Mouse (Mus musculus) intestine, embryonic 14.5 days (tissue): ENCODE data around the gene Paqr8. TPM values are rescaled to one million over a fixed set of nuclear protein-coding genes. Genes with fewer than 3 reads are reported as not detected.

Experiments used
- ATAC-seq: fragments of 200-750 bp; cut with Nextera tagmentation; replicated peaks from 2 replicates; pipeline ENCODE4 v1.8.0; 2017; ENCODE audit warnings: low read depth, moderate number of reproducible peaks, moderate TSS enrichment, moderate library complexity; ENCODE audit not compliant: low FRiP score, low TSS enrichment
- DNase-seq: peaks from one replicate; pipeline ENCODE4 v3.0.0-alpha.2; 2018; ENCODE audit warnings: low spot score
- H3K27ac ChIP-seq: fragments of 300-500 bp; sonication (generic); 2 replicates; pipeline ENCODE4 v1.5.1; 2014; ENCODE audit warnings: low read depth, mild to moderate bottlenecking, control low read depth
- H3K27me3 ChIP-seq: fragments of 300-500 bp; sonication (generic); replicated peaks from 2 replicates; pipeline ENCODE4 v1.6.1; 2014; ENCODE audit warnings: low read length, control low read depth; ENCODE audit not compliant: control insufficient read depth, insufficient read depth
- H3K36me3 ChIP-seq: fragments of 300-500 bp; sonication (generic); 2 replicates; pipeline ENCODE4 v1.6.1; 2014; ENCODE audit warnings: low read length, control low read depth; ENCODE audit not compliant: control insufficient read depth, insufficient read depth
- H3K4me1 ChIP-seq: fragments of 300-500 bp; sonication (generic); replicated peaks from 2 replicates; pipeline ENCODE4 v1.6.1; 2014; ENCODE audit warnings: low read length, control low read depth, mixed read lengths; ENCODE audit not compliant: control insufficient read depth, insufficient read depth
- H3K4me2 ChIP-seq: fragments of 300-500 bp; sonication (generic); 2 replicates; pipeline ENCODE4 v1.6.1; 2014; ENCODE audit warnings: low read length
- H3K4me3 ChIP-seq: fragments of 300-500 bp; sonication (generic); 2 replicates; pipeline ENCODE4 v1.5.1; 2014; ENCODE audit warnings: low read depth, low read length, control low read depth, mixed read lengths
- H3K9ac ChIP-seq: fragments of 300-500 bp; sonication (generic); 2 replicates; pipeline ENCODE4 v1.6.1; 2014; ENCODE audit warnings: mild to moderate bottlenecking, low read length
- H3K9me3 ChIP-seq: fragments of 300-500 bp; sonication (generic); 2 replicates; pipeline ENCODE4 v1.6.1; 2016; ENCODE audit warnings: low read length, control low read depth; ENCODE audit not compliant: control insufficient read depth
- WGBS: fragments of 180-500 bp; shearing (Covaris S2); extraction: QIAGEN DNeasy Blood & Tissue Kit; methylation state at CpG from one replicate; pipeline ENCODE4 v1.1.7; 2014; 5-methylcytosine and 5-hydroxymethylcytosine counted together
- polyA plus RNA-seq: library from polyadenylated mRNA; unstranded; fragments of >200 nt; fragmentation: Nextera tagmentation; extraction: Ambion mirVana; gene quantifications from 2 replicates; pipeline ENCODE4 v1.2.1, GENCODE M21; 2014

Gene Paqr8
- polyA plus RNA-seq, 1 experiment from 2014 or later, result 10.1 TPM

- no peak for DNase-seq
- Histone ChIP-seq H3K27me3 (no peaks in the 10 kb centered on the region), H3K9me3 (no peaks in the 10 kb centered on the region), H3K4me1 (peaks cover 5% of the 10 kb centered on the region; the same call in 1 of the 2 replicates), H3K36me3 (no peaks in the 10 kb centered on the region), H3K9ac (no peak overlapping the region), H3K4me3 (no peak overlapping the region), H3K4me2 (no peak overlapping the region), H3K27ac (no peak overlapping the region)
- ATAC-seq, result no peak
- 74% methylated on average over 4 of the region's 4 CpGs for WGBS
Observed at GRCm38 (mm10) chr1:20900336-20900735, 9.9 kb downstream of the Paqr8 start.

DNA sequence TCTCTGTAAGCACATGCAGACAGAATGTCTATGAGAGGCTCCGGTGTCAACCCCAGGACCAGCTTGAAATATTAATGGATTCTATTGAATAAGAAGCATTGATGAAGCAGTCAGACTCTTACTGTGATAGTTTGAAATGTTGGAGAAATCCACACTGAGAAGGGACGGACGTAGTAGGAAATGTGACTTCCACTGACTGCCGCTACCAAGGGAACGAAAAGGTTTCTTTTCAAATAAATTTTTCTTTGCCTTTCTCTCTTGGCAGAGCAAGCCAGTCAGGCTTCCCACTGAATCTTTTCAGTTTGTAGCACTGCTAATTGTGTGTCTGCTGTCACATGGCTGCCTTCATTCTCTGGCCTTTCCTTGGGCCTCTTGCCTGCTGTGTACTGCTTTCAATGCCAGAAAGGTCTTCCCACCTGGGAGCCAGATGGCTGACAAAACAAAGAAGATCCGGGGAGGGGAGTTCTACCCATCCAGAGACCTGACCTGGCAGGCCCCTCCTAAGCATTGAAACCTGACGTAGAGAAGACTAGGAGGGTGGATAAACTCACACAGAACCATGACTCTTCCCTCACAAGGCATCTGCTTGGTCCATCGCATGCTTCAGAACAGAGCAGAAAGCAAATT is 15.2 kb downstream of the Paqr8 start:
- no peak for ATAC-seq
- DNase-seq, result no peak
- H3K36me3 ChIP-seq, result no peaks in the 10 kb centered on the region
- 86% methylated on average over 8 of the region's 8 CpGs for WGBS
- no peak overlapping the region for H3K4me2 ChIP-seq
- H3K27me3 ChIP-seq, result no peaks in the 10 kb centered on the region
- H3K9me3 ChIP-seq, result no peaks in the 10 kb centered on the region
- H3K4me1 ChIP-seq, result no peaks in the 10 kb centered on the region
- no peak overlapping the region for H3K9ac ChIP-seq
- H3K27ac ChIP-seq, result no peak overlapping the region
- H3K4me3 ChIP-seq, result no peak overlapping the region

DNA sequence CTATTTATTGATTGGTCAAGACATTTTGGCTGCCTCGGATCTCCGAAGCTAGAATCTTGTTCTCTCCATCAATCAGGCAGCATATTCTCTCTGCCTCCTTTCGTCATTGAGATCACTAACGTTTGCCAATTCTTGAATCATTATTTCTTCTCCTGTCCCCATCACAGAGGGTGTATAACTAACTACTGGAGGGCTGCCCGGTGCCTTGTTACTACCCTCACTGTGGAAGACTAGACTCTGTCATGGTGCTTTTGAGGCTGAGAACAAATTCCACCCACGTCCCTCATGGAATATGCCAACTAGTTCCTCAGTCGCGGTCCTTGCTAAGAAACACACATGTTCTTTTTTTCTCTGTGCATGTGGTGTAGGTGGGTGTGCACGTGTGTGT is 15.7 kb downstream of the Paqr8 start:
- no peak overlapping the region for H3K27ac ChIP-seq
- 88% methylated on average over 9 of the region's 9 CpGs for WGBS

DNA sequence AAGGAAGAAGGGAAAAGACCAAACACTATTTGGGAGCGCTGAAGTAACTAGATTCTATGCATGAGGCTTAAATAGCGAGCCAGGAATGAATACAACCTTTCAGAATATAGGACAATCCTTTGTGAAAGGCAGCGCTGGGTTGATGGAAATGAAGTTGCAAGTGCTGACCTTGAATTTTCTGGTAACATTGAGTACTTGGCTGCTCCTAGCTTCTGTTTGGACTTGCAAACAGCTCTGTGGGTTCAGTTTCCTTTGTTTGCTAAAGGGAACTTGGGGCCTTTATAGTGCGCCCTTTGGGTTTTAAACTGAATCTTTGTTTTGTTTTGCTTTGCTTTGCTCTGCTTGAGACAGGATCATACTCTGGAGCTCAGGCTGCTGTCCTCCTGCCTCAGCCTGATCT is 18.1 kb downstream of the Paqr8 start:
- Histone ChIP-seq H3K9ac (no peak overlapping the region), H3K36me3 (no peaks in the 10 kb centered on the region), H3K9me3 (no peaks in the 10 kb centered on the region), H3K4me2 (no peak overlapping the region), H3K4me3 (no peak overlapping the region), H3K27me3 (no peaks in the 10 kb centered on the region), H3K27ac (no peak overlapping the region), H3K4me1 (peaks cover 6% of the 10 kb centered on the region; the same call in 1 of the 2 replicates)
- ATAC-seq (no peak), DNase-seq (no peak)
- 57% methylated on average over 4 of the region's 4 CpGs for WGBS

More for the DNA sequence above, 15.7 kb downstream of the Paqr8 start:
- H3K4me2 ChIP-seq, result no peak overlapping the region
- no peaks in the 10 kb centered on the region for H3K4me1 ChIP-seq
- DNase-seq (no peak), ATAC-seq (no peak)
- H3K9me3 ChIP-seq, result no peaks in the 10 kb centered on the region
- no peaks in the 10 kb centered on the region for H3K36me3 ChIP-seq
- H3K9ac ChIP-seq, result no peak overlapping the region
- H3K27me3 ChIP-seq, result no peaks in the 10 kb centered on the region
- H3K4me3 ChIP-seq, result no peak overlapping the region

DNA sequence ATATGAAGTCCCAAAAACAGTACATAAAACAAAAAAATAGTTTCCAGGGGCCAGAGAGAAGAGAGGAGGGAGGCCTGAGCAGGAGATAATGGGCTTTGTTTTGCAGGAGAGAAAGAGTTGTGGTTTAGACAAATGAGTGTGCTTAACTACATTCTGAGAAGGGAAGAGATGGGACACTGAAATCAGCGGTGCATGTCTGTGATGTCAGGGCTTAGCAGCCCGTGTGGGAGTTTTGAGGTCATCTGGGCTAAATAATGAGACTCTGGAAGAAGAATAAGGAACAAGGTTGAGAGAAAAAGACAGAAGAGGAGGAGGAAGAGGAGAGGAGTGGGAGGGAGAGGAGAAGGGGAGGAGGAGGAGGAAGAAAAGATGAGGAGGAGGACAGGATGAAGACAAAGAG is 21.7 kb downstream of the Paqr8 start:
- Histone ChIP-seq H3K36me3 (no peaks in the 10 kb centered on the region), H3K27me3 (no peaks in the 10 kb centered on the region), H3K4me2 (no peak overlapping the region), H3K9me3 (no peaks in the 10 kb centered on the region), H3K27ac (no peak overlapping the region), H3K9ac (no peak overlapping the region), H3K4me3 (no peak overlapping the region), H3K4me1 (peaks cover 6% of the 10 kb centered on the region; the same call in 1 of the 2 replicates)
- WGBS, result 15% methylated on average over 2 of the region's 2 CpGs
- ATAC-seq (no peak), DNase-seq (no peak)

- H3K9ac ChIP-seq, result no peak overlapping the region
- H3K9me3 ChIP-seq, result no peaks in the 10 kb centered on the region
- H3K27me3 ChIP-seq, result no peaks in the 10 kb centered on the region
- DNase-seq (peak; percentile 57), ATAC-seq (0 out of 2 replicates have a peak, but pooled peaks have one; percentile 27)
- H3K36me3 ChIP-seq, result no peaks in the 10 kb centered on the region
- 47% methylated on average over 13 of the region's 13 CpGs for WGBS
- H3K4me2 ChIP-seq, result no peak overlapping the region
- H3K27ac ChIP-seq, result no peak overlapping the region
- H3K4me1 ChIP-seq, result peaks cover 6% of the 10 kb centered on the region; the same call in 1 of the 2 replicates
- H3K4me3 ChIP-seq, result no peak overlapping the region
Observed at GRCm38 (mm10) chr1:20912527-20913171, 22.2 kb downstream of the Paqr8 start.

GRCm38 (mm10) chr1:20914769-20915168 is 24.4 kb downstream of the Paqr8 start:
- no peak overlapping the region for H3K9ac ChIP-seq
- no peaks in the 10 kb centered on the region for H3K9me3 ChIP-seq
- no peak overlapping the region for H3K27ac ChIP-seq
- peaks cover 6% of the 10 kb centered on the region; the same call in 1 of the 2 replicates for H3K4me1 ChIP-seq
- no peaks in the 10 kb centered on the region for H3K27me3 ChIP-seq
- no peak for ATAC-seq
- no peak overlapping the region for H3K4me2 ChIP-seq
- H3K36me3 ChIP-seq, result no peaks in the 10 kb centered on the region
- no peak for DNase-seq
- H3K4me3 ChIP-seq, result no peak overlapping the region
- WGBS, result 86% methylated on average over 3 of the region's 3 CpGs

GRCm38 (mm10) chr1:20915608-20916007 is 25.2 kb downstream of the Paqr8 start:
- no peaks in the 10 kb centered on the region for H3K9me3 ChIP-seq
- H3K36me3 ChIP-seq, result no peaks in the 10 kb centered on the region
- WGBS, result 70% methylated on average over 5 of the region's 5 CpGs
- ATAC-seq, result no peak
- H3K4me3 ChIP-seq, result no peak overlapping the region
- H3K4me2 ChIP-seq, result no peak overlapping the region
- H3K27ac ChIP-seq, result no peak overlapping the region
- no peak for DNase-seq
- no peak overlapping the region for H3K9ac ChIP-seq
- no peaks in the 10 kb centered on the region for H3K27me3 ChIP-seq
- H3K4me1 ChIP-seq, result peaks cover 6% of the 10 kb centered on the region; the same call in 1 of the 2 replicates
